Comparison of ENCODE assay signal across 7 mouse cellular contexts in genomic region chr10:127676691-127677548, GRCm38 (mm10). TPM values are rescaled to one million over a fixed set of nuclear protein-coding genes. Genes with fewer than 3 reads are reported as not detected.
DNase-seq lines count a peak whose midpoint lies in the region; ATAC-seq lines count a peak whose summit lies in the region.

No protein-coding gene starts in this region.

- peak overlapping the region; percentile 98 for H3K4me2 ChIP-seq in intestine, embryonic 16.5 days (ENCODE audit: low read depth, low read length)
- H3K4me2 ChIP-seq in midbrain, embryonic 11.5 days = peak overlapping the region; percentile 73

- peak; percentile 95 for ATAC-seq in intestine, embryonic 16.5 days
- peak; percentile 97 for ATAC-seq in midbrain, embryonic 11.5 days (ENCODE audit: low FRiP score)

- no peaks in the 10 kb centered on the region for H3K36me3 ChIP-seq in intestine, embryonic 16.5 days (ENCODE audit: control insufficient read depth, insufficient read depth, low read length)
- H3K36me3 ChIP-seq in midbrain, embryonic 11.5 days (ENCODE audit: control insufficient read depth, insufficient read depth, low read length) = no peaks in the 10 kb centered on the region

- peak; percentile 96 for DNase-seq in adrenal gland, adult 2 months
- peak; percentile 97 for DNase-seq in embryo, embryonic 11.5 days (ENCODE audit: low read depth, low spot score)
- peak; percentile 81 to 90 for DNase-seq in gastrocnemius, postnatal 36 days
- peak; percentile 91 to 93 for DNase-seq in left cerebral cortex, postnatal 36 days (ENCODE audit: low spot score in 2 of 2)
- DNase-seq in midbrain, embryonic 11.5 days (ENCODE audit: low spot score, missing footprints) = peak; percentile 99
- DNase-seq in skeletal muscle tissue, adult 2 months (ENCODE audit: low read depth, low spot score) = peak; percentile 98

- under 1% methylated on average over 70 of the region's 71 CpGs for WGBS in intestine, embryonic 16.5 days
- WGBS in midbrain, embryonic 11.5 days = under 1% methylated on average over 66 of the region's 71 CpGs

- H3K9me3 ChIP-seq in intestine, embryonic 16.5 days (ENCODE audit: control insufficient read depth, low read length) = no peaks in the 10 kb centered on the region
- no peaks in the 10 kb centered on the region for H3K9me3 ChIP-seq in midbrain, embryonic 11.5 days (ENCODE audit: control insufficient read depth, low read length)

- peaks cover 9% of the 10 kb centered on the region for H3K4me1 ChIP-seq in intestine, embryonic 16.5 days (ENCODE audit: control insufficient read depth, insufficient read depth, low read length)
- H3K4me1 ChIP-seq in midbrain, embryonic 11.5 days (ENCODE audit: control insufficient read depth, insufficient read depth, low read length) = peaks cover 7% of the 10 kb centered on the region; the same call in 1 of the 2 replicates

- no peaks in the 10 kb centered on the region for H3K27me3 ChIP-seq in intestine, embryonic 16.5 days (replicated peaks; ENCODE audit: control insufficient read depth, insufficient read depth, low read length)
- H3K27me3 ChIP-seq in midbrain, embryonic 11.5 days (ENCODE audit: control insufficient read depth, insufficient read depth, low read length) = no peaks in the 10 kb centered on the region

- H3K4me3 ChIP-seq in intestine, embryonic 16.5 days (ENCODE audit: low read length) = peak overlapping the region; percentile 85
- H3K4me3 ChIP-seq in midbrain, embryonic 11.5 days (ENCODE audit: low read depth, low read length) = peak overlapping the region; percentile 76

- H3K9ac ChIP-seq in intestine, embryonic 16.5 days (ENCODE audit: low read depth, low read length) = peak overlapping the region; percentile 79
- peak overlapping the region; percentile 78 for H3K9ac ChIP-seq in midbrain, embryonic 11.5 days (ENCODE audit: low read length)

- H3K27ac ChIP-seq in intestine, embryonic 16.5 days (ENCODE audit: low read length) = peak overlapping the region; percentile 63
- no peak overlapping the region; the same call in 1 of the 2 replicates for H3K27ac ChIP-seq in midbrain, embryonic 11.5 days (ENCODE audit: low read depth, low read length)

- intact Hi-C loops in gastrocnemius, postnatal 36 days (cut with DNase I) = loop anchor here (5.0 to 10.0 kb wide), 3 partner anchors 35 to 338 kb away; partner anchors contain the start of genes Prim1 and Stat6
- intact Hi-C loops in left cerebral cortex, postnatal 36 days (cut with DNase I) = loop anchor here (5.0 kb wide), 2 partner anchors 55 to 260 kb away; no protein-coding TSS in a partner anchor

RNA-seq across cellular contexts. Expression of gene Nab2, which starts 8.6 kb away (rescaled TPM):
- 10 to 100 TPM; 16.9 to 26.6 TPM for total RNA-seq in adrenal gland, adult 2 months (2021)
- 35.9 and 38.7 TPM in 2 replicates for polyA plus RNA-seq in adrenal gland, adult 2 months (2012; rRNA removed)
- total RNA-seq in gastrocnemius, postnatal 36 days (2021) = 1 to 10 TPM; 2.3 to 4.4 TPM
- 7.5 and 8.4 TPM in 2 replicates for polyA plus RNA-seq in intestine, embryonic 16.5 days (2015; fragmentation: Nextera tagmentation; extraction: Ambion mirVana)
- total RNA-seq in left cerebral cortex, postnatal 36 days (2021) = 10 to 100 TPM; 39.7 to 40.5 TPM
- 2.1 and 2.2 TPM in 2 replicates for polyA plus RNA-seq in midbrain, embryonic 11.5 days (2014; fragmentation: Nextera tagmentation; extraction: Ambion mirVana)

RNA-seq across cellular contexts. Expression of gene Nemp1, which starts 10.2 kb away (rescaled TPM):
- total RNA-seq in adrenal gland, adult 2 months (2021) = 1 to 10 TPM; 4.6 to 9.1 TPM
- 1.5 and 2.6 TPM in 2 replicates for polyA plus RNA-seq in adrenal gland, adult 2 months (2012; rRNA removed)
- 1 to 10 TPM; 1.9 to 2.1 TPM for total RNA-seq in gastrocnemius, postnatal 36 days (2021)
- polyA plus RNA-seq in intestine, embryonic 16.5 days (2015; fragmentation: Nextera tagmentation; extraction: Ambion mirVana) = 4.8 and 5.9 TPM in 2 replicates
- total RNA-seq in left cerebral cortex, postnatal 36 days (2021) = 1 to 10 TPM; 3.5 to 3.9 TPM
- 10.0 and 10.9 TPM in 2 replicates for polyA plus RNA-seq in midbrain, embryonic 11.5 days (2014; fragmentation: Nextera tagmentation; extraction: Ambion mirVana)

RNA-seq across cellular contexts. Expression of gene Myo1a, which starts 28.1 kb away (rescaled TPM):
- total RNA-seq in adrenal gland, adult 2 months (2021) = 10 to 100 TPM in 1 of 2 experiments, 1 to 10 TPM in 1; 1.1 to 15.1 TPM
- 0.21 and 4.0 TPM in 2 replicates for polyA plus RNA-seq in adrenal gland, adult 2 months (2012; rRNA removed)
- total RNA-seq in gastrocnemius, postnatal 36 days (2021) = under 1 TPM; 0.15 to 0.18 TPM
- polyA plus RNA-seq in intestine, embryonic 16.5 days (2015; fragmentation: Nextera tagmentation; extraction: Ambion mirVana) = 53.8 and 61.2 TPM in 2 replicates
- total RNA-seq in left cerebral cortex, postnatal 36 days (2021) = under 1 TPM; 0.49 to 0.59 TPM
- 0.41 and 0.46 TPM in 2 replicates for polyA plus RNA-seq in midbrain, embryonic 11.5 days (2014; fragmentation: Nextera tagmentation; extraction: Ambion mirVana)

RNA-seq across cellular contexts. Expression of gene Stat6, which starts 34.1 kb away (rescaled TPM):
- 100 to 1,000 TPM in 1 of 2 experiments, 10 to 100 TPM in 1; 88.3 to 109 TPM for total RNA-seq in adrenal gland, adult 2 months (2021)
- 67.6 and 83.8 TPM in 2 replicates for polyA plus RNA-seq in adrenal gland, adult 2 months (2012; rRNA removed)
- 10 to 100 TPM; 15.4 to 15.5 TPM for total RNA-seq in gastrocnemius, postnatal 36 days (2021)
- polyA plus RNA-seq in intestine, embryonic 16.5 days (2015; fragmentation: Nextera tagmentation; extraction: Ambion mirVana) = 46.8 and 49.3 TPM in 2 replicates
- 10 to 100 TPM in 1 of 2 experiments, 1 to 10 TPM in 1; 9.0 to 12.7 TPM for total RNA-seq in left cerebral cortex, postnatal 36 days (2021)
- 5.7 and 6.9 TPM in 2 replicates for polyA plus RNA-seq in midbrain, embryonic 11.5 days (2014; fragmentation: Nextera tagmentation; extraction: Ambion mirVana)

RNA-seq across cellular contexts. Expression of gene Tac2, which starts 47.4 kb away (rescaled TPM):
- total RNA-seq in adrenal gland, adult 2 months (2021) = not detected
- 0.18 and 0.38 TPM in 2 replicates for polyA plus RNA-seq in adrenal gland, adult 2 months (2012; rRNA removed)
- total RNA-seq in gastrocnemius, postnatal 36 days (2021) = not detected
- polyA plus RNA-seq in intestine, embryonic 16.5 days (2015; fragmentation: Nextera tagmentation; extraction: Ambion mirVana) = 1.3 and 2.2 TPM in 2 replicates
- 10 to 100 TPM; 15.5 to 17.5 TPM for total RNA-seq in left cerebral cortex, postnatal 36 days (2021)
- polyA plus RNA-seq in midbrain, embryonic 11.5 days (2014; fragmentation: Nextera tagmentation; extraction: Ambion mirVana) = not detected in 2 replicates
